9 mouse cellular contexts compared by ENCODE assay signal in genomic region chr16:93423174-93423573, GRCm38 (mm10).
DNase-seq lines count a peak whose midpoint lies in the region; ATAC-seq and TF ChIP-seq lines count a peak whose summit lies in the region.
"Had no signal": no experiment of that assay in that cellular context is flagged by ENCODE, and none has a peak within 500 bp of the region (broad histone marks: within the 10 kb centered on the region; RNA-seq: fewer than 3 reads in every experiment).

No protein-coding gene starts in this region.

- peak overlapping the region; percentile 38 for H3K4me2 ChIP-seq in heart, postnatal 0 days (ENCODE audit: low read depth, low read length)
- H3K4me2 ChIP-seq in neural tube, embryonic 12.5 days (replicated peaks) = peak overlapping the region; percentile 40

- H3K27ac ChIP-seq in heart, postnatal 0 days (ENCODE audit: low read depth) = no peak overlapping the region
- no peak overlapping the region for H3K27ac ChIP-seq in forebrain, embryonic 10.5 days
- H3K27ac ChIP-seq in limb, embryonic 10.5 days = no peak overlapping the region
- no peak overlapping the region for H3K27ac ChIP-seq in neural tube, embryonic 12.5 days

- H3K36me3 ChIP-seq in heart, postnatal 0 days (replicated peaks; ENCODE audit: control insufficient read depth, insufficient read depth, low read length) = no peaks in the 10 kb centered on the region
- no peaks in the 10 kb centered on the region for H3K36me3 ChIP-seq in forebrain, embryonic 10.5 days (replicated peaks)
- no peaks in the 10 kb centered on the region for H3K36me3 ChIP-seq in limb, embryonic 10.5 days
- no peaks in the 10 kb centered on the region for H3K36me3 ChIP-seq in neural tube, embryonic 12.5 days

- 10% methylated on average over 13 of the region's 13 CpGs for WGBS in heart, postnatal 0 days
- 27% methylated on average over 13 of the region's 13 CpGs for WGBS in forebrain, embryonic 10.5 days
- 28% methylated on average over 13 of the region's 13 CpGs for WGBS in limb, embryonic 10.5 days
- whole genome bisulfite sequencing in neural tube, embryonic 12.5 days = 22% methylated on average over 13 of the region's 13 CpGs

- TF ChIP-seq CTCF in heart, postnatal 0 days (IDR thresholded peaks at IDR 0.05; ENCODE audit: low read depth) = no peak

- no peak for ATAC-seq in heart, postnatal 0 days (ENCODE audit: insufficient read depth, low read depth)
- no peak for ATAC-seq in neural tube, embryonic 12.5 days (ENCODE audit: low FRiP score, low read depth)

- no peaks in the 10 kb centered on the region; the same call in 1 of the 2 replicates for H3K27me3 ChIP-seq in heart, postnatal 0 days (ENCODE audit: control insufficient read depth, insufficient read depth, low read length)
- H3K27me3 ChIP-seq in forebrain, embryonic 10.5 days (ENCODE audit: poor library complexity, severe bottlenecking) = peaks cover 30% of the 10 kb centered on the region
- H3K27me3 ChIP-seq in limb, embryonic 10.5 days (ENCODE audit: low read depth, poor library complexity, severe bottlenecking) = peaks cover 34% of the 10 kb centered on the region
- no peaks in the 10 kb centered on the region for H3K27me3 ChIP-seq in neural tube, embryonic 12.5 days (replicated peaks)

- no peak for DNase-seq in heart, postnatal 0 days (ENCODE audit: low spot score)
- DNase-seq in heart, adult 18-20 months = no peak
- DNase-seq in forebrain, embryonic 10.5 days (ENCODE audit: extremely low spot score, low spot score) = no peak
- no peak for DNase-seq in limb, embryonic 10.5 days (ENCODE audit: low spot score)
- DNase-seq in spleen, postnatal 36 days (ENCODE audit: low spot score in 2 of 2) = no peak
- DNase-seq in T-cell, adult 2 months (ENCODE audit: low spot score) = no peak
- no peak for DNase-seq in left cerebral cortex, postnatal 14 days (ENCODE audit: low spot score in 2 of 2)
- DNase-seq: kidney, postnatal 10 days had no signal

- H3K4me3 ChIP-seq in heart, postnatal 0 days (ENCODE audit: low read depth, low read length) = peak overlapping the region; percentile 17; the same call in 1 of the 2 replicates
- peak overlapping the region; percentile 26 for H3K4me3 ChIP-seq in forebrain, embryonic 10.5 days
- peak overlapping the region; percentile 28 for H3K4me3 ChIP-seq in limb, embryonic 10.5 days
- H3K4me3 ChIP-seq in neural tube, embryonic 12.5 days = no peak overlapping the region

- H3K9me3 ChIP-seq in heart, postnatal 0 days (replicated peaks; ENCODE audit: control insufficient read depth, low read length) = no peaks in the 10 kb centered on the region
- H3K9me3 ChIP-seq in forebrain, embryonic 10.5 days = no peaks in the 10 kb centered on the region
- H3K9me3 ChIP-seq in limb, embryonic 10.5 days (replicated peaks) = no peaks in the 10 kb centered on the region
- no peaks in the 10 kb centered on the region for H3K9me3 ChIP-seq in neural tube, embryonic 12.5 days

- H3K4me1 ChIP-seq in heart, postnatal 0 days (ENCODE audit: control insufficient read depth, insufficient read depth) = peaks cover 9% of the 10 kb centered on the region; the same call in 1 of the 2 replicates
- H3K4me1 ChIP-seq in forebrain, embryonic 10.5 days = peaks cover 13% of the 10 kb centered on the region
- peaks cover 10% of the 10 kb centered on the region for H3K4me1 ChIP-seq in limb, embryonic 10.5 days
- no peaks in the 10 kb centered on the region for H3K4me1 ChIP-seq in neural tube, embryonic 12.5 days

- intact Hi-C loops in left cerebral cortex, postnatal 14 days (cut with DNase I) = no loop called here

- TF ChIP-seq EP300 in heart, postnatal 0 days (IDR thresholded peaks at IDR 0.05; ENCODE audit: low read depth) = no peak

- no peak overlapping the region for H3K9ac ChIP-seq in heart, postnatal 0 days (replicated peaks; ENCODE audit: low read depth, low read length)
- H3K9ac ChIP-seq in neural tube, embryonic 12.5 days = no peak overlapping the region
